Mouse (Mus musculus) megakaryocyte, embryonic 14.5 days (primary cell): ENCODE data around the gene Tac4.

Source experiments
- FLI1 ChIP-seq: IDR thresholded peaks from 2 replicates; pipeline ENCODE4 v1.6.1; 2012; ENCODE audit warnings: low read length, inconsistent platforms, mixed read lengths
- GATA1 ChIP-seq: IDR thresholded peaks from 3 replicates; pipeline ENCODE4 v1.6.1; 2012; ENCODE audit warnings: mixed read lengths, low read length, inconsistent platforms, borderline replicate concordance

DNA sequence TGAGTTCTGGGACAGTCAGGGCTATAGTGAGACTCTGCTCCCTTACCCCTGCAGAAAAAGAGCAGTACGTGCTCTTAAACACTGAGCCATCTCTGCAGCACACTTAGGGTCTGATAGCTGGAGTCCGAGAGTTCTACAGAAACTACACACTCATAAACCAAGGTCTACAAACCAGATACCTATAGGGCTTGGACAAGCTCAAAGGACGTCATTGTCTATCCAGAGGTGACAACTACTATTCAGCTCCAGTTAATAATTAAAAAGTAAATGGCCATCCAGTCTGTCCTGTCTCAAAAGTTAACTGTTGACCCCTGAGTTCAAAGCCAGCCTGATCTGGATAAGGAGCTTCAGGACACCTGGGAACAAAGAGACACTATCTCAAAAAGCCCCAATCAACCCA lies 40.4 kb downstream of the Tac4 start:
- no peak for TF ChIP-seq GATA1
- TF ChIP-seq FLI1: no peak
